Mouse (Mus musculus): ENCODE measurements around the gene Gm4133. TPM values are rescaled to one million over a fixed set of nuclear protein-coding genes. Genes with fewer than 3 reads are reported as not detected.
"Not testable (repeated sequence)": the region's sequence is repeated elsewhere in the genome, so short reads cannot be mapped to it uniquely, and the experiment has no call there.

The Gm4133 gene
- not detected in 2 replicates for total RNA-seq (2017)

- not testable (repeated sequence) for ATAC-seq (replicated peaks; ENCODE audit: low read depth, poor library complexity, severe bottlenecking)
These were observed at the start of gene Gm4133 for GRCm38 (mm10) chr7:20333965-20334364. Gm4133 (minus strand) TSS chr7:20334065.

GRCm38 (mm10) chr7:20375310-20375709, 41.4 kb upstream of the Gm4133 start, which contains the start of gene Gm5728:
Gm5728 (minus strand) TSS chr7:20375410.
- not testable (repeated sequence) for ATAC-seq (replicated peaks; ENCODE audit: low read depth, poor library complexity, severe bottlenecking)

Other genes with a start within 250 kb of the Gm4133 start
- gene Vmn1r91, start 234.4 kb downstream of the Gm4133 start, total RNA-seq (2017): not detected in 2 replicates
- gene Gm16442, start 211.5 kb downstream of the Gm4133 start, total RNA-seq (2017): not detected in 2 replicates
- gene Vmn1r93, start 195.0 kb downstream of the Gm4133 start, total RNA-seq (2017): not detected in 2 replicates
- gene Vmn1r94, start 165.7 kb downstream of the Gm4133 start, total RNA-seq (2017): not detected in 2 replicates
- gene Vmn1r95, start 140.4 kb downstream of the Gm4133 start, total RNA-seq (2017): not detected in 2 replicates
- not detected in 2 replicates for gene Gm6164, start 128.5 kb downstream of the Gm4133 start, total RNA-seq (2017)
- not detected in 2 replicates for gene Gm4498, start 100.2 kb downstream of the Gm4133 start, total RNA-seq (2017)
- gene Gm5890, start 71.2 kb downstream of the Gm4133 start, total RNA-seq (2017): not detected in 2 replicates
- gene Gm5728, start 41.3 kb upstream of the Gm4133 start, total RNA-seq (2017): not detected in 2 replicates
- not detected in 2 replicates for gene Vmn1r100, start 83.9 kb upstream of the Gm4133 start, total RNA-seq (2017)
- not detected in 2 replicates for gene Vmn1r101, start 108.5 kb upstream of the Gm4133 start, total RNA-seq (2017)
- not detected in 2 replicates for gene Gm10670, start 140.9 kb upstream of the Gm4133 start, total RNA-seq (2017)
- not detected in 2 replicates for gene Vmn1r103, start 176.5 kb upstream of the Gm4133 start, total RNA-seq (2017)
- gene Vmn1r104, start 199.8 kb upstream of the Gm4133 start, total RNA-seq (2017): not detected in 2 replicates
- not detected in 2 replicates for gene Gm5726, start 211.7 kb upstream of the Gm4133 start, total RNA-seq (2017)
- gene Gm4141, start 242.2 kb upstream of the Gm4133 start, total RNA-seq (2017): not detected in 2 replicates